Mouse (Mus musculus) G1E (cell line): ENCODE results near the gene Taar9. TPM values are rescaled to one million over a fixed set of nuclear protein-coding genes. Genes with fewer than 3 reads are reported as not detected.
"Not testable (repeated sequence)": the region's sequence is repeated elsewhere in the genome, so short reads cannot be mapped to it uniquely, and the experiment has no call there.

ENCODE experiments used
- ATAC-seq: 2 replicates; pipeline ENCODE4 v1.8.0; 2016; ENCODE audit warnings: mild to moderate bottlenecking; ENCODE audit not compliant: insufficient number of reproducible peaks, poor library complexity, low FRiP score, severe bottlenecking; ENCODE audit errors: extremely low read depth
- DNase-seq: peaks from one replicate; pipeline ENCODE4 v3.0.0; 2012; ENCODE audit warnings: low spot score
- H3K27me3 ChIP-seq: 2 replicates; pipeline ENCODE4 v1.6.1; 2012; ENCODE audit warnings: mild to moderate bottlenecking, low read length, inconsistent platforms; ENCODE audit not compliant: insufficient read depth
- H3K36me3 ChIP-seq: replicated peaks from 2 replicates; pipeline ENCODE3; 2012; ENCODE audit warnings: mild to moderate bottlenecking, inconsistent platforms
- H3K4me1 ChIP-seq: 2 replicates; pipeline ENCODE4 v1.6.1; 2012; ENCODE audit warnings: low read depth, low read length, inconsistent platforms, mixed read lengths; ENCODE audit not compliant: insufficient read depth
- H3K4me3 ChIP-seq: 2 replicates; pipeline ENCODE4 v1.5.1; 2012; ENCODE audit warnings: low read depth, mild to moderate bottlenecking, inconsistent platforms, low read length, moderate library complexity, mixed read lengths
- H3K9me3 ChIP-seq: replicated peaks from 2 replicates; pipeline ENCODE4 v1.6.1; 2012; ENCODE audit warnings: inconsistent platforms
- CTCF ChIP-seq: IDR thresholded peaks from 2 replicates; pipeline ENCODE4 v1.5.1; 2012; ENCODE audit warnings: low read depth, low read length, inconsistent platforms, mixed read lengths
- GATA1 ChIP-seq: IDR thresholded peaks from 2 replicates; pipeline ENCODE4 v1.6.1; 2012; ENCODE audit warnings: borderline replicate concordance, low read length, inconsistent platforms, mixed read lengths
- GATA2 ChIP-seq: IDR thresholded peaks from 2 replicates; pipeline ENCODE4 v1.6.1; 2012; ENCODE audit warnings: low read depth, low read length, inconsistent platforms, borderline replicate concordance
- POLR2AphosphoS5 ChIP-seq: IDR thresholded peaks from 2 replicates; pipeline ENCODE4 v1.6.1; 2012; ENCODE audit warnings: low read depth, low read length, inconsistent platforms; ENCODE audit not compliant: insufficient replicate concordance
- TAL1 ChIP-seq: conservative IDR thresholded peaks from 2 replicates; pipeline ENCODE4 v1.6.1; 2012; ENCODE audit warnings: low read depth, low read length, inconsistent platforms, mixed read lengths
- polyA plus RNA-seq: library from polyadenylated mRNA; stranded (reverse); fragments of >175 nt; gene quantifications from 2 replicates; pipeline ENCODE4 v1.2.3, GENCODE M21; 2012
- total RNA-seq, 2 experiments: library from RNA; stranded (forward) in 1 of 2; stranded (reverse) in 1 of 2; fragments of 200-1000 nt in 1 of 2; fragments of >200 nt in 1 of 2; fragmentation: Nextera tagmentation in 1 of 2; gene quantifications; 2 replicates each; pipeline ENCODE4 v1.2.3; 2014 to 2017

Gene Taar9
- not detected in 2 replicates for total RNA-seq (2014; fragmentation: Nextera tagmentation)
- total RNA-seq (2017) = 0.11 TPM in 1 of 2 replicates, not detected in the other
- not detected in 2 replicates for polyA plus RNA-seq

DNA sequence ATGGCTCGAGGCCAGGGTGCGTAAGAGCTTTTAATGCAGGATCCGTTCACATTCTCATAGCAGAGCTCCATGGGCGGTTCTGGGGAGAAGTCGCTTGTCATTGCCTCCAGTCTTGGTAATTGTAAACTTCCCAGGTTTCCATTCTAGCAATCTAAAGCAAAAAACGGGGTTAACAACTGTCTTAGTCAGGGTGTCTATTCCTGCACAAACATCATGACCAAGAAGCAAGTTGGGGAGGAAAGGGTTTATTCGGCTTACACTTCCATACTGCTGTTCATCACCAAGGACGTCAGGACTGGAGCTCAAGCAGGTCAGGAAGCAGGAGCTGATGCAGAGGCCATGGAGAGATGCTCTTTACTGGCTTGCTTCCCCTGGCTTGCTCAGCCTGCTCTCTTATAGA, at the start of gene Taar9:
Gene Taar9 (minus strand): TSS at position 101 of the 400 bp plus-strand sequence.
- H3K9me3 ChIP-seq, H3K36me3 ChIP-seq, H3K4me1 ChIP-seq, ATAC-seq, H3K27me3 ChIP-seq, H3K4me3 ChIP-seq, DNase-seq: not testable (repeated sequence)

DNA sequence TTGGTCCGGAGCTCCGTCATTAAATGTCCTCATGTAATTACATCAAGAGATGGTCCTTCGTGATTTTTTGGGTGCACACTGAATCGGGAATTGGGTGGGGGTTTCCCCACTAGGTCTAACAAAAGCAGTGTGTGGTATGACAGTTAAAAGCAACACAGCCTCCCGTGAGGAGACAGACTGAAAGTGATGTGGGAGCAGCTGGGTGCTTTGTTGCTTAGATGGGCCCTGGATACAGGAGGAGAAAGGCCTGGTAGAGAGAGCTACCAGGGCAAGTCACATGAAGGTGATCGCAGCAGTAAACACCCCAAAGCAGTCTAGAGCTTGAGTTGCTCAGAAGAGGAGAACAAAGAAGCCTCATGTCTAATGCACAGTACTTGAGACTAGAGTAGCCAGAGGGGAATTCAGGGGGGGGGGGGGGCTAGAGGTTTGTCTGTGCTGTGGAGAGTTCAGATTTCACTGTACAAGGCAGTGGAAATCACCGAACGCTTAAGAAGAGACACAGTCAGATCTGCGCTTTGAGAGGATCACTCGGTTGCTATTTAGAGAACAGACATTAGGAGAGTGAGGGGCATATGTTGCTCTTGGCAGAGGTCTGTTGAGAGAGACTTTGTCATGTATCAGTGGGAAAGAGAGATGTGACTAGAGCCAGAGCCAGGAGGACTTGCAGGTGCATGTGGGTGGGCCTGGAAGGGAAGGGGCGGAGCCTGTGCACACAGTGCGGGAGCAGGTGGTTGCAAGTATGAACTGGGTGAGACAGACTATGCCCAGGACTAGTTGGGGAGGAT, 49.3 kb upstream of the Taar9 start:
- Histone ChIP-seq H3K27me3 (no peaks in the 10 kb centered on the region), H3K4me3 (no peak overlapping the region), H3K36me3 (peaks cover 58% of the 10 kb centered on the region), H3K9me3 (no peaks in the 10 kb centered on the region), H3K4me1 (peaks cover 9% of the 10 kb centered on the region)
- DNase-seq = no peak
- no peak for ATAC-seq
- TF ChIP-seq CTCF (no peak), GATA1 (no peak), POLR2AphosphoS5 (no peak), TAL1 (no peak), GATA2 (no peak)

GRCm38 (mm10) chr10:24150086-24150485, 40.8 kb upstream of the Taar9 start:
- ATAC-seq = no peak
- Histone ChIP-seq H3K27me3 (no peaks in the 10 kb centered on the region), H3K36me3 (peaks cover 23% of the 10 kb centered on the region), H3K4me1 (peaks cover 21% of the 10 kb centered on the region), H3K4me3 (no peak overlapping the region), H3K9me3 (no peaks in the 10 kb centered on the region)
- no peak for TF ChIP-seq POLR2AphosphoS5
- TF ChIP-seq CTCF = no peak
- TF ChIP-seq GATA1 = no peak
- no peak for TF ChIP-seq GATA2
- TF ChIP-seq TAL1 = no peak
- DNase-seq = no peak

GRCm38 (mm10) chr10:24149135-24149781, 39.9 kb upstream of the Taar9 start, which contains the start of gene Stx7:
Gene Stx7, plus strand, starts transcription at chr10:24149302.
- ATAC-seq = peak; percentile 90
- peak; percentile 95 for DNase-seq
- no peak for TF ChIP-seq CTCF
- TF ChIP-seq GATA1 = no peak
- TF ChIP-seq GATA2 = no peak
- TF ChIP-seq POLR2AphosphoS5 = no peak
- no peak for TF ChIP-seq TAL1
- H3K4me3 ChIP-seq = peak within 1 kb of the TSS; percentile 78
- peaks cover 3% of the 10 kb centered on the region; the same call in 1 of the 2 replicates for H3K27me3 ChIP-seq
- H3K4me1 ChIP-seq = peaks cover 16% of the 10 kb centered on the region
- no peaks in the 10 kb centered on the region for H3K9me3 ChIP-seq
- H3K36me3 ChIP-seq = peaks cover 18% of the 10 kb centered on the region

DNA sequence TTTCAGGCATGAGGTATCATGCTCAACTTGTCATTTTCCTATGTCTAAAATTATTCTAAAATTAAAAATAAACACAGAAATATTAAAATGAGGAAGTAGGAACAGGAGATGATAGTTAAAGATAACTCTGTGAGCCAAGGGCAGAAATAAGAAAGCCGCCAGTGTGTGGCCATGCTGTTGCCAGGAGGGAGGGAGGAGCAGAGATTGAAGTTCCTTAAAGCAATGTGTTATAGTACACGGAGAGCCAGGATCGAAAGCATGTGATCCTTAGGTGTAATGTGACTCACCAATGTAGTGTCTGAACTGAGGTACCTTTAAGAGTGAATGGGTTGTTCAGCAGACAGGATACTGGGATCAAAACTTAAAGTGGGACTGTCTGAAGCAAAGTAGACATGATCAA, 33.4 kb upstream of the Taar9 start:
- TF ChIP-seq TAL1 = no peak
- TF ChIP-seq CTCF = no peak
- no peak for TF ChIP-seq GATA2
- no peak for TF ChIP-seq POLR2AphosphoS5
- TF ChIP-seq GATA1 = no peak
- ATAC-seq = peak; percentile 15; the same call in 1 of the 2 replicates

GRCm38 (mm10) chr10:24138623-24139261, 29.4 kb upstream of the Taar9 start:
- peaks cover 6% of the 10 kb centered on the region for H3K27me3 ChIP-seq
- H3K4me3 ChIP-seq = no peak overlapping the region
- TF ChIP-seq GATA1 (no peak), CTCF (no peak), TAL1 (no peak), GATA2 (no peak), POLR2AphosphoS5 (no peak)
- DNase-seq (no peak), ATAC-seq (no peak)
- no peaks in the 10 kb centered on the region for H3K36me3 ChIP-seq
- H3K9me3 ChIP-seq = no peaks in the 10 kb centered on the region
- peaks cover 5% of the 10 kb centered on the region; the same call in 1 of the 2 replicates for H3K4me1 ChIP-seq

More for the DNA sequence above, 33.4 kb upstream of the Taar9 start:
- H3K4me1 ChIP-seq = peaks cover 3% of the 10 kb centered on the region; the same call in 1 of the 2 replicates
- H3K4me3 ChIP-seq = no peak overlapping the region
- no peaks in the 10 kb centered on the region for H3K36me3 ChIP-seq
- no peaks in the 10 kb centered on the region for H3K9me3 ChIP-seq
- DNase-seq = no peak
- peaks cover 8% of the 10 kb centered on the region for H3K27me3 ChIP-seq
